Mouse (Mus musculus) myocyte (in vitro differentiated cells): ENCODE measurements around the gene Mblac1. TPM values are rescaled to one million over a fixed set of nuclear protein-coding genes. Genes with fewer than 3 reads are reported as not detected.

ENCODE experiments used
- H3K27me3 ChIP-seq: one replicate; pipeline ENCODE4 v1.6.1; 2011; ENCODE audit not compliant: control insufficient read depth, insufficient read depth, insufficient read length
- H3K36me3 ChIP-seq: one replicate; pipeline ENCODE4 v1.6.1; 2011; ENCODE audit not compliant: control insufficient read depth, insufficient read depth
- H3K4me2 ChIP-seq: one replicate; pipeline ENCODE4 v1.6.1; 2011; ENCODE audit warnings: low read depth, control low read depth
- H3K4me3 ChIP-seq: one replicate; pipeline ENCODE4 v1.5.1; 2011; ENCODE audit warnings: mild to moderate bottlenecking, control low read depth, moderate library complexity
- H3K79me2 ChIP-seq: one replicate; pipeline ENCODE4 v1.6.1; 2011; ENCODE audit not compliant: control insufficient read depth, insufficient read depth
- H3ac ChIP-seq: one replicate; pipeline ENCODE4 v1.6.1; 2011; ENCODE audit not compliant: control insufficient read depth, insufficient read length
- CEBPB ChIP-seq: IDR thresholded peaks from 2 replicates; pipeline ENCODE4 v1.6.1; 2011; ENCODE audit warnings: mild to moderate bottlenecking, moderate library complexity; ENCODE audit not compliant: poor library complexity, insufficient read depth, severe bottlenecking
- E2F4 ChIP-seq: IDR thresholded peaks from one replicate; pipeline ENCODE4 v1.6.1; 2011; ENCODE audit warnings: mild to moderate bottlenecking, control low read depth, moderate library complexity; ENCODE audit not compliant: insufficient read depth
- MAX ChIP-seq: IDR thresholded peaks from one replicate; pipeline ENCODE4 v1.6.1; 2011; ENCODE audit warnings: low read depth, mild to moderate bottlenecking, control low read depth
- MYOD1 ChIP-seq, 3 experiments: IDR thresholded peaks; one replicate each; pipeline ENCODE4 v1.6.1; 2011; ENCODE audit warnings: control low read depth in 2 of 3, low read depth in 2 of 3, mild to moderate bottlenecking in 2 of 3, moderate library complexity in 1 of 3; ENCODE audit not compliant: insufficient read length in 2 of 3, control insufficient read depth in 1 of 3
- MYOG ChIP-seq, 3 experiments: IDR thresholded peaks; one replicate each; pipeline ENCODE4 v1.6.1; 2011; ENCODE audit warnings: control low read depth in 2 of 3, low read depth in 2 of 3, mild to moderate bottlenecking in 2 of 3; ENCODE audit not compliant: insufficient read length in 2 of 3, control insufficient read depth in 1 of 3, insufficient read depth in 1 of 3
- POLR2A ChIP-seq: IDR thresholded peaks from one replicate; pipeline ENCODE4 v1.6.1; 2011; ENCODE audit warnings: low read depth, mild to moderate bottlenecking, control low read depth, moderate library complexity; ENCODE audit not compliant: insufficient read length
- POLR2AphosphoS2 ChIP-seq: IDR thresholded peaks from one replicate; pipeline ENCODE4 v1.6.1; 2011; ENCODE audit warnings: low read depth, control low read depth; ENCODE audit not compliant: insufficient read length
- REST ChIP-seq: IDR thresholded peaks from one replicate; pipeline ENCODE4 v1.6.1; 2011; ENCODE audit warnings: mild to moderate bottlenecking, control low read depth, moderate library complexity; ENCODE audit not compliant: insufficient read depth, insufficient read length
- SRF ChIP-seq: IDR thresholded peaks from one replicate; pipeline ENCODE4 v1.6.1; 2011; ENCODE audit warnings: low read depth; ENCODE audit not compliant: control insufficient read depth, insufficient read length
- TCF12 ChIP-seq: IDR thresholded peaks from one replicate; pipeline ENCODE4 v1.6.1; 2011; ENCODE audit warnings: mild to moderate bottlenecking, control low read depth; ENCODE audit not compliant: poor library complexity, insufficient read depth, severe bottlenecking
- TCF3 ChIP-seq: IDR thresholded peaks from one replicate; pipeline ENCODE4 v1.6.1; 2011; ENCODE audit warnings: low read depth, control low read depth; ENCODE audit not compliant: insufficient read length
- USF1 ChIP-seq: IDR thresholded peaks from one replicate; pipeline ENCODE4 v1.6.1; 2011; ENCODE audit warnings: low read depth, mild to moderate bottlenecking, control low read depth, moderate library complexity
- polyA plus RNA-seq: library from polyadenylated mRNA; unstranded; fragments of >200 nt; fragmentation: generic; extraction: Trizol; gene quantifications from one replicate; pipeline ENCODE4 v1.2.1, GENCODE M21; 2012; ENCODE audit warnings: missing spikeins

Mblac1 gene
- polyA plus RNA-seq, 1 experiment = 2.5 TPM

GRCm38 (mm10) chr5:138226491-138226890, 32.4 kb downstream of the Mblac1 start:
- Histone ChIP-seq H3K4me3 (no peak overlapping the region), H3K27me3 (no peaks in the 10 kb centered on the region)

GRCm38 (mm10) chr5:138227367-138227766, 33.3 kb downstream of the Mblac1 start:
- Histone ChIP-seq H3K4me2 (no peak overlapping the region), H3K36me3 (no peaks in the 10 kb centered on the region), H3K79me2 (no peaks in the 10 kb centered on the region), H3ac (no peak overlapping the region), H3K27me3 (no peaks in the 10 kb centered on the region), H3K4me3 (no peak overlapping the region)
- no peak for TF ChIP-seq SRF
- no peak for TF ChIP-seq TCF3
- no peak for TF ChIP-seq POLR2AphosphoS2
- no peak for TF ChIP-seq REST
- no peak for TF ChIP-seq CEBPB
- TF ChIP-seq TCF12 = no peak
- TF ChIP-seq MYOD1 (IDR thresholded peaks at IDR 0.05; ENCODE audit: control insufficient read depth in 1 of 3, insufficient read length in 2 of 3, low read depth in 2 of 3) = no peak
- no peak for TF ChIP-seq POLR2A
- no peak for TF ChIP-seq USF1
- TF ChIP-seq MAX = no peak
- TF ChIP-seq MYOG (IDR thresholded peaks at IDR 0.05; ENCODE audit: control insufficient read depth in 1 of 3, insufficient read depth in 1 of 3, insufficient read length in 2 of 3, low read depth in 2 of 3) = no peak
- no peak for TF ChIP-seq E2F4

More at GRCm38 (mm10) chr5:138226491-138226890, 32.4 kb downstream of the Mblac1 start:
- H3K36me3 ChIP-seq = no peaks in the 10 kb centered on the region
- H3K79me2 ChIP-seq = no peaks in the 10 kb centered on the region
- H3ac ChIP-seq = no peak overlapping the region
- TF ChIP-seq MAX (no peak), POLR2AphosphoS2 (no peak), USF1 (no peak), E2F4 (no peak), REST (no peak), SRF (no peak), CEBPB (no peak), POLR2A (no peak), MYOD1 (IDR thresholded peaks at IDR 0.05; ENCODE audit: control insufficient read depth in 1 of 3, insufficient read length in 2 of 3, low read depth in 2 of 3) (no peak), MYOG (IDR thresholded peaks at IDR 0.05; ENCODE audit: control insufficient read depth in 1 of 3, insufficient read depth in 1 of 3, insufficient read length in 2 of 3, low read depth in 2 of 3) (no peak), TCF12 (no peak), TCF3 (no peak)
- H3K4me2 ChIP-seq = no peak overlapping the region

DNA sequence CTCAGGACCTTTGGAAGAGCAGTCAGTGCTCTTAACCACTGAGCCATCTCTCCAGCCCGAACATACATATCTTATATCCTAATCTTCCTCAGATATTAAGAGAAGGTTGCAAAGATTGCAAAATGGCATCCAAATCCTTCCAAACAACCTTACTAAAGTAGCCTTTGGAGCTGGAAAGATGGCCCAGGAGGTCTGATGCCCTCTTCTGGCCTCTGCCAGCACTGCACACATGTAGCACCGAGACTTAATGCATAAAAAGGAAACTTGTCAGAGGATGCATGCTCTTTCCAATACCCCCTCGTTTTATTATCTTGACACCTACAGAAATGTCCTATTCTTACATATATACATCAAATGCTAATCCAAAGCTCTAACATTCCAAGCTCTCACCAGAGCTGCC, 33.9 kb downstream of the Mblac1 start:
- no peaks in the 10 kb centered on the region for H3K27me3 ChIP-seq
- H3K4me2 ChIP-seq = no peak overlapping the region
- H3K79me2 ChIP-seq = no peaks in the 10 kb centered on the region
- no peaks in the 10 kb centered on the region for H3K36me3 ChIP-seq
- TF ChIP-seq SRF = no peak
- no peak for TF ChIP-seq POLR2A
- TF ChIP-seq E2F4 = no peak
- no peak for TF ChIP-seq USF1
- TF ChIP-seq POLR2AphosphoS2 = no peak
- no peak for TF ChIP-seq MYOG (IDR thresholded peaks at IDR 0.05; ENCODE audit: control insufficient read depth in 1 of 3, insufficient read depth in 1 of 3, insufficient read length in 2 of 3, low read depth in 2 of 3)
- TF ChIP-seq CEBPB = no peak
- TF ChIP-seq MAX = no peak
- no peak for TF ChIP-seq REST
- no peak for TF ChIP-seq TCF3
- no peak for TF ChIP-seq MYOD1 (IDR thresholded peaks at IDR 0.05; ENCODE audit: control insufficient read depth in 1 of 3, insufficient read length in 2 of 3, low read depth in 2 of 3)
- TF ChIP-seq TCF12 = no peak
- H3ac ChIP-seq = no peak overlapping the region
- H3K4me3 ChIP-seq = no peak overlapping the region

- Histone ChIP-seq H3K79me2 (no peaks in the 10 kb centered on the region), H3K27me3 (no peaks in the 10 kb centered on the region), H3K4me2 (no peak overlapping the region), H3K36me3 (no peaks in the 10 kb centered on the region), H3ac (no peak overlapping the region), H3K4me3 (no peak overlapping the region)
- TF ChIP-seq REST (no peak), POLR2AphosphoS2 (no peak), USF1 (no peak), TCF12 (no peak), CEBPB (no peak), E2F4 (no peak), POLR2A (no peak), MYOG (IDR thresholded peaks at IDR 0.05; ENCODE audit: control insufficient read depth in 1 of 3, insufficient read depth in 1 of 3, insufficient read length in 2 of 3, low read depth in 2 of 3) (no peak)
These were observed 35.4 kb downstream of the Mblac1 start for GRCm38 (mm10) chr5:138229511-138229910.

GRCm38 (mm10) chr5:138233778-138234177, 39.7 kb downstream of the Mblac1 start:
- no peaks in the 10 kb centered on the region for H3K36me3 ChIP-seq

More at GRCm38 (mm10) chr5:138233778-138234177, 39.7 kb downstream of the Mblac1 start:
- Histone ChIP-seq H3K4me2 (no peak overlapping the region), H3K27me3 (no peaks in the 10 kb centered on the region), H3K79me2 (no peaks in the 10 kb centered on the region), H3ac (no peak overlapping the region), H3K4me3 (no peak overlapping the region)
- TF ChIP-seq MAX (no peak), TCF12 (no peak), POLR2A (no peak), CEBPB (no peak), REST (no peak), TCF3 (no peak), POLR2AphosphoS2 (no peak), USF1 (no peak), SRF (no peak), MYOG (IDR thresholded peaks at IDR 0.05; ENCODE audit: control insufficient read depth in 1 of 3, insufficient read depth in 1 of 3, insufficient read length in 2 of 3, low read depth in 2 of 3) (no peak), MYOD1 (IDR thresholded peaks at IDR 0.05; ENCODE audit: control insufficient read depth in 1 of 3, insufficient read length in 2 of 3, low read depth in 2 of 3) (no peak), E2F4 (no peak)
